Mouse (Mus musculus): ENCODE measurements around the gene Nav3. TPM values are rescaled to one million over a fixed set of nuclear protein-coding genes. Genes with fewer than 3 reads are reported as not detected.

The Nav3 gene
- polyA plus RNA-seq, 1 experiment from 2014 or later: 10.7 TPM

DNA sequence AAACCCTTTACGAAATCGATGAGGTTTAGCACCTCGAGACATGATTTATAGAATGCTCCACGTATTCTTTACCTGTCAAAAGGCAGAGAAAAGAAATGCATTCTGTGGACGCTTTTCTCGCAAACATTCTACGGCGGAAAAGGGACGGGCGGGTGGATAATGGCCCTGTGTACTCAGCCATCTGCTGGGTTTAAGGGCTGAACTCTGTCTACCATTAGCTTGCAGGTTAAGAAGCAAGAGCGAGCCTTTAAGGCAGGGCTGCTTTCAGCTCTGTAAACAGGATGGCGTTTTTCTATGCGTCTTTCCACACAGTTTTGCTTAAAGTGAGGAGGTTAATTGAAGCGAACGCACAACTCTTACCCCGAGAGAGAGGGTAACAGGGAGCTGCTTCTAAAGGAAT is 818.3 kb downstream of the Nav3 start:
- DNase-seq (ENCODE audit: low spot score) (no peak), ATAC-seq (ENCODE audit: low read depth) (no peak)
- 73% methylated on average over 16 of the region's 16 CpGs for WGBS
- Histone ChIP-seq H3K4me1 (ENCODE audit: control insufficient read depth, insufficient read depth, low read length) (no peaks in the 10 kb centered on the region), H3K4me2 (ENCODE audit: low read depth, low read length) (no peak overlapping the region), H3K4me3 (ENCODE audit: low read depth, low read length) (no peak overlapping the region), H3K27ac (replicated peaks; ENCODE audit: low read depth, low read length) (no peak overlapping the region), H3K36me3 (ENCODE audit: control insufficient read depth, insufficient read depth, low read length) (no peaks in the 10 kb centered on the region), H3K27me3 (replicated peaks; ENCODE audit: control insufficient read depth, insufficient read depth, low read length) (no peaks in the 10 kb centered on the region), H3K9ac (ENCODE audit: low read depth, low read length) (no peak overlapping the region), H3K9me3 (ENCODE audit: control insufficient read depth, low read length) (no peaks in the 10 kb centered on the region)

Measured in embryonic facial prominence, embryonic 14.5 days (tissue).